Mouse (Mus musculus): ENCODE data around the gene Taf10. TPM values are rescaled to one million over a fixed set of nuclear protein-coding genes. Genes with fewer than 3 reads are reported as not detected.

The Taf10 gene
- polyA plus RNA-seq, 1 experiment from 2014 or later: 233 TPM

DNA sequence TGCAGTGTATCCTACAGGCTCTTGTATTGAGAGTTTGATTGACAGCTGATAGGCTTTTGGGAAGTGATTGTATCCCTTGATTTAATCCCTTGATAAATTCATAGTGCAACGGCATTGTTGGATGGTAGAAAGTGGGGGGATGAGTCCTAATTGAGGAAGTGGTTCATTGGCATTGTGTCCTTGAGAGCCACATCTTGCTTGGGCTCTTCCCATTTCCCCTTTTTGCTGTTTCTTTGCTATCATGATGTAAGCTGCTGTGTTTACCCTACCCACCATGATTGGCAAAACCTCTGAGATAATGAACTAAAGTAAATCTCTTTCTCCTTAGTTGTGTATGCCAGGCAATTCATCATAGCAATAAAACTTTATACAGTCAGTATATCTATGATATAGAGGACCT, 53.3 kb downstream of the Taf10 start:
- H3K9ac ChIP-seq: no peak overlapping the region
- no peaks in the 10 kb centered on the region for H3K4me1 ChIP-seq
- no peaks in the 10 kb centered on the region for H3K9me3 ChIP-seq (replicated peaks)
- no peak for ATAC-seq
- no peaks in the 10 kb centered on the region for H3K36me3 ChIP-seq
- no peaks in the 10 kb centered on the region for H3K27me3 ChIP-seq (replicated peaks)
- 6% methylated on average over 1 of the region's 1 CpGs for WGBS (ENCODE audit: insufficient replicate concordance)
- no peak overlapping the region for H3K4me3 ChIP-seq
- H3K4me2 ChIP-seq: no peak overlapping the region
- H3K27ac ChIP-seq: no peak overlapping the region

Other genes starting within 250 kb of the Taf10 start
- 27.6 and 28.7 TPM in 2 replicates for gene Smpd1, start 190.0 kb downstream of the Taf10 start, polyA plus RNA-seq (2016; fragmentation: Nextera tagmentation; extraction: Ambion mirVana)
- gene Apbb1, start 162.7 kb downstream of the Taf10 start, polyA plus RNA-seq (2016; fragmentation: Nextera tagmentation; extraction: Ambion mirVana): 6.3 and 6.7 TPM in 2 replicates
- gene Hpx, start 144.2 kb downstream of the Taf10 start, polyA plus RNA-seq (2016; fragmentation: Nextera tagmentation; extraction: Ambion mirVana): 81.9 and 84.3 TPM in 2 replicates
- gene Trim3, start 110.8 kb downstream of the Taf10 start, polyA plus RNA-seq (2016; fragmentation: Nextera tagmentation; extraction: Ambion mirVana): 7.7 and 8.0 TPM in 2 replicates
- 159 and 163 TPM in 2 replicates for gene Timm10b, start 104.3 kb downstream of the Taf10 start, polyA plus RNA-seq (2016; fragmentation: Nextera tagmentation; extraction: Ambion mirVana)
- gene Arfip2, start 103.9 kb downstream of the Taf10 start, polyA plus RNA-seq (2016; fragmentation: Nextera tagmentation; extraction: Ambion mirVana): 24.5 and 26.8 TPM in 2 replicates
- gene Gm45799, start 103.8 kb downstream of the Taf10 start, polyA plus RNA-seq (2016; fragmentation: Nextera tagmentation; extraction: Ambion mirVana): 10.2 and 13.2 TPM in 2 replicates
- 0.24 and 0.47 TPM in 2 replicates for gene Dnhd1, start 93.5 kb downstream of the Taf10 start, polyA plus RNA-seq (2016; fragmentation: Nextera tagmentation; extraction: Ambion mirVana)
- 149 and 159 TPM in 2 replicates for gene Ilk, start 7.8 kb downstream of the Taf10 start, polyA plus RNA-seq (2016; fragmentation: Nextera tagmentation; extraction: Ambion mirVana)
- 28.8 and 29.1 TPM in 2 replicates for gene Rrp8, start 7.0 kb downstream of the Taf10 start, polyA plus RNA-seq (2016; fragmentation: Nextera tagmentation; extraction: Ambion mirVana)
- gene Tpp1, start 7.9 kb upstream of the Taf10 start, polyA plus RNA-seq (2016; fragmentation: Nextera tagmentation; extraction: Ambion mirVana): 62.3 and 64.7 TPM in 2 replicates
- gene Dchs1, start 43.3 kb upstream of the Taf10 start, polyA plus RNA-seq (2016; fragmentation: Nextera tagmentation; extraction: Ambion mirVana): 1.9 and 2.0 TPM in 2 replicates
- 330 and 351 TPM in 2 replicates for gene Mrpl17, start 66.7 kb upstream of the Taf10 start, polyA plus RNA-seq (2016; fragmentation: Nextera tagmentation; extraction: Ambion mirVana)
- 0.49 and 1.0 TPM in 2 replicates for gene Gm4070, start 209.6 kb upstream of the Taf10 start, polyA plus RNA-seq (2016; fragmentation: Nextera tagmentation; extraction: Ambion mirVana)

Data from liver, embryonic 12.5 days (tissue).